Mouse (Mus musculus) MEL (cell line): ENCODE results near the gene Copg2. TPM values are rescaled to one million over a fixed set of nuclear protein-coding genes. Genes with fewer than 3 reads are reported as not detected.

Source experiments
- DNase-seq: peaks from one replicate; pipeline ENCODE4 v3.0.0; 2011; ENCODE audit warnings: low read depth, low spot score
- H3K27ac ChIP-seq: 2 replicates; pipeline ENCODE4 v1.5.1; 2012; ENCODE audit warnings: low read depth, mild to moderate bottlenecking, control low read depth, low read length, moderate library complexity; ENCODE audit not compliant: control insufficient read depth
- H3K27me3 ChIP-seq, 2 experiments: fragments of 150-350 bp in 1 of 2; sonication (generic) in 1 of 2; 2 replicates each; pipeline ENCODE4 v1.6.1; 2012; ENCODE audit warnings: low read length in 2 of 2, mild to moderate bottlenecking in 2 of 2, improper control_type of control experiment in 1 of 2, moderate library complexity in 1 of 2; ENCODE audit not compliant: insufficient read depth in 2 of 2, control insufficient read depth in 1 of 2
- H3K36me3 ChIP-seq, 2 experiments: 2 replicates each; pipeline ENCODE4 v1.6.1; 2012 to 2014; ENCODE audit warnings: low read length in 2 of 2, improper control_type of control experiment in 1 of 2, inconsistent platforms in 1 of 2, mild to moderate bottlenecking in 1 of 2; ENCODE audit not compliant: insufficient read depth in 2 of 2, control insufficient read depth in 1 of 2
- H3K4me1 ChIP-seq, 2 experiments: fragments of 150-350 bp in 1 of 2; sonication (generic) in 1 of 2; 2 replicates each; pipeline ENCODE4 v1.6.1; 2012; ENCODE audit warnings: low read length in 2 of 2, improper control_type of control experiment in 1 of 2, mild to moderate bottlenecking in 1 of 2; ENCODE audit not compliant: insufficient read depth in 2 of 2, control insufficient read depth in 1 of 2
- H3K4me3 ChIP-seq, 2 experiments: fragments of 150-350 bp in 1 of 2; sonication (generic) in 1 of 2; 2 replicates each; pipeline ENCODE4 v1.5.1; 2012; ENCODE audit warnings: low read depth in 2 of 2, low read length in 2 of 2, mild to moderate bottlenecking in 2 of 2, moderate library complexity in 2 of 2, control low read depth in 1 of 2, improper control_type of control experiment in 1 of 2; ENCODE audit not compliant: control insufficient read depth in 1 of 2, insufficient read depth in 1 of 2
- H3K79me2 ChIP-seq: 2 replicates; pipeline ENCODE4 v1.6.1; 2012; ENCODE audit warnings: mild to moderate bottlenecking, low read length, moderate library complexity; ENCODE audit not compliant: control insufficient read depth, poor library complexity, insufficient read depth
- H3K9ac ChIP-seq: 2 replicates; pipeline ENCODE4 v1.6.1; 2012; ENCODE audit warnings: low read depth, mild to moderate bottlenecking, control low read depth, low read length, moderate library complexity; ENCODE audit not compliant: control insufficient read depth, poor library complexity, severe bottlenecking
- H3K9me3 ChIP-seq: fragments of 150-350 bp; sonication (generic); replicated peaks from 2 replicates; pipeline ENCODE4 v1.6.1; 2012; ENCODE audit warnings: mild to moderate bottlenecking, low read length, improper control_type of control experiment, moderate library complexity; ENCODE audit not compliant: insufficient read depth
- BHLHE40 ChIP-seq: IDR thresholded peaks from 2 replicates; pipeline ENCODE4 v1.6.1; 2012; ENCODE audit warnings: low read depth, mild to moderate bottlenecking, inconsistent platforms, low read length, improper control_type of control experiment, borderline replicate concordance
- CTCF ChIP-seq, 3 experiments: IDR thresholded peaks in 2 of 3; conservative IDR thresholded peaks in 1 of 3; 2 replicates each; pipeline ENCODE4 v1.5.1; 2011 to 2012; ENCODE audit warnings: low read length in 3 of 3, low read depth in 2 of 3, mild to moderate bottlenecking in 2 of 3, improper control_type of control experiment in 1 of 3, inconsistent platforms in 1 of 3, mixed read lengths in 1 of 3, moderate library complexity in 1 of 3; ENCODE audit not compliant: control insufficient read depth in 1 of 3, insufficient read depth in 1 of 3, poor library complexity in 1 of 3, severe bottlenecking in 1 of 3
- E2F4 ChIP-seq: IDR thresholded peaks from 2 replicates; pipeline ENCODE4 v1.6.1; 2011; ENCODE audit warnings: low read depth, low read length, improper control_type of control experiment, borderline replicate concordance
- ELF1 ChIP-seq: IDR thresholded peaks from 2 replicates; pipeline ENCODE4 v1.6.1; 2014; ENCODE audit warnings: low read depth, mild to moderate bottlenecking, inconsistent platforms, low read length, improper control_type of control experiment, moderate library complexity
- ETS1 ChIP-seq: IDR thresholded peaks from 2 replicates; pipeline ENCODE4 v1.6.1; 2012; ENCODE audit warnings: low read depth, mild to moderate bottlenecking, inconsistent platforms, low read length, improper control_type of control experiment, moderate library complexity
- GABPA ChIP-seq: IDR thresholded peaks from 2 replicates; pipeline ENCODE4 v1.6.1; 2012; ENCODE audit warnings: low read depth, mild to moderate bottlenecking, inconsistent platforms, low read length, improper control_type of control experiment, moderate library complexity
- HCFC1 ChIP-seq: IDR thresholded peaks from 2 replicates; pipeline ENCODE4 v1.6.1; 2012; ENCODE audit warnings: low read depth, mild to moderate bottlenecking, inconsistent platforms, low read length, improper control_type of control experiment, moderate library complexity
- JUND ChIP-seq: IDR thresholded peaks from 2 replicates; pipeline ENCODE4 v1.6.1; 2011; ENCODE audit warnings: low read depth, mild to moderate bottlenecking, improper control_type of control experiment, low read length
- MYB ChIP-seq: IDR thresholded peaks from 2 replicates; pipeline ENCODE4 v1.6.1; 2011; ENCODE audit warnings: mild to moderate bottlenecking, low read depth, low read length, improper control_type of control experiment
- NELFE ChIP-seq: IDR thresholded peaks from 2 replicates; pipeline ENCODE4 v1.6.1; 2011; ENCODE audit warnings: low read depth, low read length, improper control_type of control experiment
- NRF1 ChIP-seq: IDR thresholded peaks from 2 replicates; pipeline ENCODE4 v1.6.1; 2014; ENCODE audit warnings: low read depth, mild to moderate bottlenecking, inconsistent platforms, low read length, improper control_type of control experiment, moderate library complexity; ENCODE audit not compliant: poor library complexity, insufficient read depth, severe bottlenecking
- POLR2AphosphoS2 ChIP-seq: IDR thresholded peaks from 2 replicates; pipeline ENCODE4 v1.6.1; 2011; ENCODE audit warnings: low read length, improper control_type of control experiment
- SIN3A ChIP-seq: IDR thresholded peaks from 2 replicates; pipeline ENCODE4 v1.6.1; 2012; ENCODE audit warnings: low read length, improper control_type of control experiment, inconsistent platforms
- SMC3 ChIP-seq: IDR thresholded peaks from 2 replicates; pipeline ENCODE4 v1.6.1; 2011; ENCODE audit warnings: low read depth, low read length, improper control_type of control experiment
- TBP ChIP-seq: IDR thresholded peaks from 2 replicates; pipeline ENCODE4 v1.8.0; 2011; ENCODE audit warnings: low read depth, low read length, improper control_type of control experiment
- TCF12 ChIP-seq: IDR thresholded peaks from 2 replicates; pipeline ENCODE4 v1.6.1; 2014; ENCODE audit warnings: low read depth, mild to moderate bottlenecking, inconsistent platforms, low read length, improper control_type of control experiment, moderate library complexity
- UBTF ChIP-seq: IDR thresholded peaks from 2 replicates; pipeline ENCODE4 v1.6.1; 2012; ENCODE audit warnings: low read depth, mild to moderate bottlenecking, inconsistent platforms, low read length, improper control_type of control experiment, moderate library complexity, borderline replicate concordance; ENCODE audit not compliant: insufficient read depth
- ZNF384 ChIP-seq: IDR thresholded peaks from 2 replicates; pipeline ENCODE4 v1.6.1; 2012; ENCODE audit warnings: low read depth, mild to moderate bottlenecking, inconsistent platforms, low read length, improper control_type of control experiment
- polyA plus RNA-seq, 2 experiments: library from polyadenylated mRNA; stranded (reverse) in 1 of 2; unstranded in 1 of 2; fragments of >175 nt in 1 of 2; fragments of >200 nt in 1 of 2; gene quantifications; 2 replicates each; pipeline versions ENCODE4 v1.2.1 to v1.2.4; 2012; ENCODE audit warnings: low replicate concordance in 2 of 2, low read depth in 1 of 2; ENCODE audit not compliant: insufficient read length in 2 of 2, insufficient read depth in 1 of 2, missing spikeins in 1 of 2
- total RNA-seq: library from RNA; depleted of rRNA; stranded (reverse); fragments of 300-350 nt; gene quantifications from 2 replicates; pipeline ENCODE4 v1.2.3, GENCODE M21; 2012

The Copg2 gene
- total and polyA plus RNA-seq, 3 experiments, result 14.8 to 20.3 TPM; not detected in 1

DNA sequence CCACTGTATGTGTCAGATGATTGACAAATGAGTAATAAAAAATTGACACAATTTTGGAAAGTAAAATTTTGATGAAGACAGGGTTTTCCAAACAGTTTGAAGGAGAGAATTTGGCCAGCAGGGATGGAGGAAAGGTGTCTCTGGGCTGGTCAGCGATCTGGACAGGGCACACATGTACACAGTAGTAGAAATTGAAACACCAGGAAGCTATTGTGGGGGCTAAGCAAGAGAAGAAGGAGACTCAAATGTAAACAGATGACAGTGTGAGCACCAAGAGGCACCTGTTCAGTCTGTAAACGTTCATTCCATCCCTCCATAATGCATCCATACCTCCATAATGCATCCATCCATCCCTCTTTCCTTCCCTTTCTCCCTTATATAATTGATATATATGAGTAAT, 145.4 kb downstream of the Copg2 start:
- no peaks in the 10 kb centered on the region for H3K27me3 ChIP-seq
- no peak overlapping the region for H3K4me3 ChIP-seq
- H3K9ac ChIP-seq, result no peak overlapping the region
- DNase-seq, result no peak
- no peaks in the 10 kb centered on the region; a peak in 1 of 4 replicates for H3K4me1 ChIP-seq
- H3K79me2 ChIP-seq, result no peaks in the 10 kb centered on the region
- no peak overlapping the region for H3K27ac ChIP-seq
- no peaks in the 10 kb centered on the region for H3K9me3 ChIP-seq
- no peak for TF ChIP-seq E2F4
- TF ChIP-seq POLR2AphosphoS2, result no peak
- no peak for TF ChIP-seq CTCF (IDR thresholded peaks at IDR 0.05 in 2 of 3, conservative IDR thresholded peaks at IDR 0.05 in 1 of 3; ENCODE audit: control insufficient read depth in 1 of 3, insufficient read depth in 1 of 3, low read depth in 2 of 3, low read length in 3 of 3, poor library complexity in 1 of 3, severe bottlenecking in 1 of 3)
- TF ChIP-seq TBP, result no peak
- TF ChIP-seq BHLHE40, result no peak
- TF ChIP-seq NELFE, result no peak
- TF ChIP-seq SIN3A, result no peak
- no peak for TF ChIP-seq MYB
- TF ChIP-seq GABPA, result no peak
- TF ChIP-seq JUND, result no peak
- no peak for TF ChIP-seq HCFC1
- no peak for TF ChIP-seq ZNF384
- no peak for TF ChIP-seq NRF1
- TF ChIP-seq SMC3, result no peak
- TF ChIP-seq ELF1, result no peak
- TF ChIP-seq UBTF, result no peak
- no peak for TF ChIP-seq ETS1
- TF ChIP-seq TCF12, result no peak
- H3K36me3 ChIP-seq, result no peaks in the 10 kb centered on the region; a peak in 1 of 4 replicates

DNA sequence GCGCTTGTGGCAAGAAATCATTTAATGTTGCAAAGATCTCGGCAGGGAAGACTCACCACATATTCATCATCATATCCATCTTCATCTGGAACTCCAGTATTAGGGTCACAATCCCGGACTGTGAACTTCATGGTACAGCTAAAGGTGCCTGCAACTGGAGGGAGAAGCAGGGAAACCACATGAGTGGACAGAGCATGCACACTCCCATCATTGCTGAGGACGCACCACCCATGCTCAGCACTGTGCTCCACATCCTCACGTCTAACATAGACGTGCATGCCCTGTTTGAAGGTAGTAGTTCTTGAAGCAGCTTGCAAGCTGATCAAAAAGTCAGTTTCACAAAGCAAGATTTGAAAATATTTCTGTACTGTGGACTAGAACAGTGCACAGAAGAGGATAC, 146.1 kb downstream of the Copg2 start:
- Histone ChIP-seq H3K36me3 (no peaks in the 10 kb centered on the region; a peak in 1 of 4 replicates), H3K27ac (no peak overlapping the region)
- no peak for TF ChIP-seq NELFE
- TF ChIP-seq, all 39 proteins: peak for 0
- no peaks in the 10 kb centered on the region for H3K79me2 ChIP-seq
- no peak for DNase-seq
- no peak overlapping the region for H3K4me3 ChIP-seq
- no peak overlapping the region for H3K9ac ChIP-seq
- no peaks in the 10 kb centered on the region for H3K9me3 ChIP-seq
- H3K4me1 ChIP-seq, result no peaks in the 10 kb centered on the region; a peak in 1 of 4 replicates
- no peaks in the 10 kb centered on the region for H3K27me3 ChIP-seq
